Mouse (Mus musculus) CH12.LX (cell line): ENCODE data around the gene Bzw2. TPM values are rescaled to one million over a fixed set of nuclear protein-coding genes. Genes with fewer than 3 reads are reported as not detected.

Source experiments
- DNase-seq: peaks from one replicate; pipeline ENCODE4 v3.0.0-alpha.2; 2013; ENCODE audit errors: extremely low read depth
- H3K27ac ChIP-seq: 2 replicates; pipeline ENCODE4 v1.5.1; 2012; ENCODE audit warnings: low read depth, mild to moderate bottlenecking, control low read depth, moderate library complexity; ENCODE audit not compliant: insufficient read depth
- H3K27me3 ChIP-seq: replicated peaks from 2 replicates; pipeline ENCODE3; 2012; ENCODE audit warnings: inconsistent platforms
- H3K36me3 ChIP-seq, 2 experiments: replicated peaks in 1 of 2; 2 replicates each; pipeline versions ENCODE3 to v1.6.1; 2012; ENCODE audit warnings: inconsistent platforms in 1 of 2, low read length in 1 of 2, mild to moderate bottlenecking in 1 of 2, mixed read lengths in 1 of 2, moderate library complexity in 1 of 2; ENCODE audit not compliant: control insufficient read depth in 1 of 2, insufficient read depth in 1 of 2
- H3K4me1 ChIP-seq, 2 experiments: 2 replicates each; pipeline ENCODE4 v1.6.1; 2012; ENCODE audit warnings: inconsistent platforms in 1 of 2, moderate library complexity in 1 of 2; ENCODE audit not compliant: insufficient read depth in 2 of 2, control insufficient read depth in 1 of 2
- H3K4me2 ChIP-seq: 2 replicates; pipeline ENCODE4 v1.6.1; 2012; ENCODE audit warnings: low read depth, mild to moderate bottlenecking, control low read depth; ENCODE audit not compliant: poor library complexity, insufficient read depth, severe bottlenecking
- H3K4me3 ChIP-seq, 3 experiments: fragments of 150-350 bp in 1 of 3; sonication (generic) in 1 of 3; replicated peaks in 1 of 3; 2 replicates each; pipeline versions ENCODE3 to v1.5.1; 2011 to 2012; ENCODE audit warnings: low read depth in 2 of 3, low read length in 2 of 3, mild to moderate bottlenecking in 2 of 3, moderate library complexity in 2 of 3, control low read depth in 1 of 3, improper control_type of control experiment in 1 of 3, inconsistent platforms in 1 of 3, mixed read lengths in 1 of 3; ENCODE audit not compliant: poor library complexity in 1 of 3
- H3K79me2 ChIP-seq: replicated peaks from 2 replicates; pipeline ENCODE4 v1.6.1; 2012; ENCODE audit warnings: mild to moderate bottlenecking, moderate library complexity; ENCODE audit not compliant: control insufficient read depth, poor library complexity, insufficient read depth, severe bottlenecking; ENCODE audit errors: extremely low read depth
- H3K9ac ChIP-seq: 2 replicates; pipeline ENCODE4 v1.6.1; 2012; ENCODE audit warnings: low read depth, mild to moderate bottlenecking, control low read depth, moderate library complexity; ENCODE audit not compliant: insufficient read depth
- H3K9me3 ChIP-seq: replicated peaks from 2 replicates; pipeline ENCODE3; 2012; ENCODE audit warnings: low read length, inconsistent platforms, mixed read lengths
- CHD1 ChIP-seq: IDR thresholded peaks from 2 replicates; pipeline ENCODE4 v1.6.1; 2012; ENCODE audit warnings: low read depth, low read length, improper control_type of control experiment, inconsistent platforms
- E2F4 ChIP-seq: IDR thresholded peaks from 2 replicates; pipeline ENCODE4 v1.6.1; 2011; ENCODE audit warnings: low read depth, low read length, improper control_type of control experiment; ENCODE audit not compliant: insufficient replicate concordance
- GABPA ChIP-seq: IDR thresholded peaks from 2 replicates; pipeline ENCODE4 v1.6.1; 2012; ENCODE audit warnings: low read depth, low read length, improper control_type of control experiment, inconsistent platforms; ENCODE audit not compliant: insufficient replicate concordance
- JUN ChIP-seq: IDR thresholded peaks from 2 replicates; pipeline ENCODE4 v1.6.1; 2011; ENCODE audit warnings: low read depth, mild to moderate bottlenecking, low read length, improper control_type of control experiment, moderate library complexity; ENCODE audit not compliant: insufficient read depth
- JUND ChIP-seq: conservative IDR thresholded peaks from 2 replicates; pipeline ENCODE4 v1.6.1; 2011; ENCODE audit warnings: low read depth, low read length, improper control_type of control experiment
- KAT2A ChIP-seq: IDR thresholded peaks from 2 replicates; pipeline ENCODE4 v1.6.1; 2012; ENCODE audit warnings: low read length, improper control_type of control experiment, inconsistent platforms; ENCODE audit not compliant: insufficient replicate concordance
- MAFK ChIP-seq: IDR thresholded peaks from 2 replicates; pipeline ENCODE4 v1.6.1; 2011; ENCODE audit warnings: low read length, improper control_type of control experiment; ENCODE audit not compliant: insufficient replicate concordance
- MAZ ChIP-seq: IDR thresholded peaks from 2 replicates; pipeline ENCODE4 v1.6.1; 2012; ENCODE audit warnings: low read depth, mild to moderate bottlenecking, inconsistent platforms, low read length, improper control_type of control experiment, moderate library complexity
- MEF2A ChIP-seq: IDR thresholded peaks from 2 replicates; pipeline ENCODE4 v1.6.1; 2014; ENCODE audit warnings: low read depth, mild to moderate bottlenecking, inconsistent platforms, low read length, improper control_type of control experiment, borderline replicate concordance
- NRF1 ChIP-seq: IDR thresholded peaks from 2 replicates; pipeline ENCODE4 v1.6.1; 2014; ENCODE audit warnings: low read depth, mild to moderate bottlenecking, inconsistent platforms, low read length, improper control_type of control experiment, moderate library complexity
- SMC3 ChIP-seq: IDR thresholded peaks from 2 replicates; pipeline ENCODE4 v1.6.1; 2011; ENCODE audit warnings: low read depth, low read length, improper control_type of control experiment
- TBP ChIP-seq: conservative IDR thresholded peaks from 2 replicates; pipeline ENCODE4 v1.6.1; 2011; ENCODE audit warnings: low read depth, low read length, improper control_type of control experiment
- TCF12 ChIP-seq: IDR thresholded peaks from 2 replicates; pipeline ENCODE4 v1.6.1; 2014; ENCODE audit warnings: low read depth, mild to moderate bottlenecking, inconsistent platforms, low read length, improper control_type of control experiment
- UBTF ChIP-seq: IDR thresholded peaks from 2 replicates; pipeline ENCODE4 v1.6.1; 2012; ENCODE audit warnings: low read depth, mild to moderate bottlenecking, inconsistent platforms, low read length, improper control_type of control experiment, moderate library complexity
- USF1 ChIP-seq: IDR thresholded peaks from 2 replicates; pipeline ENCODE4 v1.6.1; 2014; ENCODE audit warnings: low read depth, mild to moderate bottlenecking, inconsistent platforms, low read length, improper control_type of control experiment
- USF2 ChIP-seq: conservative IDR thresholded peaks from 2 replicates; pipeline ENCODE4 v1.6.1; 2011; ENCODE audit warnings: low read depth, low read length, improper control_type of control experiment
- ZC3H11A ChIP-seq: IDR thresholded peaks from 2 replicates; pipeline ENCODE4 v1.6.1; 2012; ENCODE audit warnings: low read depth, mild to moderate bottlenecking, inconsistent platforms, low read length, improper control_type of control experiment
- ZKSCAN1 ChIP-seq: IDR thresholded peaks from 2 replicates; pipeline ENCODE4 v1.6.1; 2012; ENCODE audit warnings: low read depth, inconsistent platforms, low read length, improper control_type of control experiment, borderline replicate concordance
- ZMIZ1 ChIP-seq: IDR thresholded peaks from 2 replicates; pipeline ENCODE4 v1.6.1; 2012; ENCODE audit warnings: low read depth, mild to moderate bottlenecking, inconsistent platforms, low read length, improper control_type of control experiment
- ZNF384 ChIP-seq: IDR thresholded peaks from 2 replicates; pipeline ENCODE4 v1.6.1; 2012; ENCODE audit warnings: low read depth, low read length, improper control_type of control experiment, inconsistent platforms
- dilution Hi-C: fragments of 300-500 bp; cut with MboI; formaldehyde crosslinking; loops from 2 replicates; pipeline ENCODE4 v1.14.3; 2020; ENCODE audit warnings: low sequenced_read_pairs; ENCODE audit not compliant: extremely low pct_unique_long_range_greater_than_20kb, extremely low pct_ligation_motif_present
- in situ Hi-C: fragments of 300-500 bp; cut with MboI; formaldehyde crosslinking; loops from 3 replicates; pipeline ENCODE4 v1.14.3; 2019; ENCODE audit warnings: low sequenced_read_pairs, low pct_ligation_motif_present, low pct_unique_long_range_greater_than_20kb, mixed read lengths
- polyA plus RNA-seq: library from polyadenylated mRNA; unstranded; fragments of >175 nt; gene quantifications from 2 replicates; pipeline ENCODE4 v1.2.1, GENCODE M21; 2012; ENCODE audit warnings: low read depth; ENCODE audit not compliant: insufficient read length
- total RNA-seq, 2 experiments: library from RNA; depleted of rRNA; stranded (reverse); fragments of 300-350 nt in 1 of 2; fragments of >200 nt in 1 of 2; gene quantifications; 2 replicates each; pipeline ENCODE4 v1.2.3; 2012 to 2014

Gene Bzw2
- total and polyA plus RNA-seq, 3 experiments = 161 to 424 (median 275) TPM

DNA sequence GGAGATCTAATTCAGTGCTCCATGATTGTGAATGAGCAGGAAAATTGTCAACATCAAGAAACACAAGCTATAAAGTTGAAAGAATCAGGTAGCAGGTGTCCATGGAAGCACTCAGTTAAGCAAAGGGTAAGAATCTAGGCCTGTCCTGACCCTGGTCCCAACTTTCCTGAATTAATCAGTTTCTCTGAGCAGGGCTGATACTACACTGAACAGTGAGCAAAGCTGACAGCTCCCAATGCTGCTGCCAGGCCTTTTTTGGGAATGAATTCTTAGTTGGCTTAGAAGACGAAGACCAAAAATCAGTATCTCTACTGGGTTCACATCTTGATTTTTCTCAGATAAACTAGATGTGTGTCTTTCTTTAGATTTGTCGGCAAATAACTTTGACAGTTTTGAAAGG, 7.1 kb downstream of the Bzw2 start:
- TF ChIP-seq ZKSCAN1 = no peak
- in situ Hi-C loops = no loop called here
- peaks cover 69% of the 10 kb centered on the region for H3K79me2 ChIP-seq
- no peak overlapping the region for H3K4me2 ChIP-seq
- H3K9ac ChIP-seq = no peak overlapping the region
- H3K4me1 ChIP-seq = peaks cover 13 to 22% of the 10 kb centered on the region in 2 experiments
- H3K27me3 ChIP-seq = no peaks in the 10 kb centered on the region
- DNase-seq = no peak
- no peaks in the 10 kb centered on the region for H3K9me3 ChIP-seq
- H3K36me3 ChIP-seq = peaks cover 0 to 43% of the 10 kb centered on the region in 2 experiments
- dilution Hi-C loops = no loop called here
- H3K27ac ChIP-seq = no peak overlapping the region
- H3K4me3 ChIP-seq = no peak overlapping the region

DNA sequence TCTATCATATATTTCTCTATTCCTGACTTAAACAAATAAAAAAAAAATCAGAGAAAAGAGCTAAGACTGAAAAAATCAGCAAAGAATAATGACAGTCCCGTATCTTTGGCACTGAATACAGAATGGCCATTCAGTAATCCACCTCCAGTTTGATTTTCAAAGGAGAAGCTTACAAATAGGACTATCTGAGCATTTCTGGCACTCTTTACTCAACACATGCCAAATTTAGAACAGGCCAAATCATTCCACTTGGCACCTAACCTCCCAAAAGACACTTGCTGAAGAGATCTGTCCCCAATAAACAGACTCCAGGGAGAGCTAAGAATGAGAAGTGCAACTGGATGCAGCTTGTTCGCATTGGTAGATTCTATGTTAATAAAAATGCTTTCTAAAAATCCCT, 7.6 kb downstream of the Bzw2 start:
- no peak overlapping the region for H3K4me2 ChIP-seq
- H3K4me1 ChIP-seq = peaks cover 13 to 22% of the 10 kb centered on the region in 2 experiments
- H3K9me3 ChIP-seq = no peaks in the 10 kb centered on the region
- H3K9ac ChIP-seq = no peak overlapping the region
- no peak for DNase-seq
- H3K79me2 ChIP-seq = peaks cover 68% of the 10 kb centered on the region
- in situ Hi-C loops (no loop called here), dilution Hi-C loops (no loop called here)
- no peak overlapping the region for H3K27ac ChIP-seq
- no peaks in the 10 kb centered on the region for H3K27me3 ChIP-seq
- H3K36me3 ChIP-seq = peaks cover 0 to 45% of the 10 kb centered on the region in 2 experiments
- H3K4me3 ChIP-seq = no peak overlapping the region
- TF ChIP-seq ZKSCAN1 = no peak
- no peak for TF ChIP-seq ZC3H11A
- no peak for TF ChIP-seq TBP
- no peak for TF ChIP-seq NRF1
- TF ChIP-seq SMC3 = no peak
- TF ChIP-seq UBTF = no peak
- no peak for TF ChIP-seq MAZ
- no peak for TF ChIP-seq TCF12
- no peak for TF ChIP-seq MAFK
- no peak for TF ChIP-seq JUND
- no peak for TF ChIP-seq MEF2A
- no peak for TF ChIP-seq USF2
- TF ChIP-seq USF1 = no peak
- TF ChIP-seq KAT2A = no peak
- no peak for TF ChIP-seq ZNF384
- TF ChIP-seq CHD1 = no peak
- no peak for TF ChIP-seq JUN
- TF ChIP-seq E2F4 = no peak
- no peak for TF ChIP-seq GABPA
- TF ChIP-seq ZMIZ1 = no peak
- TF ChIP-seq, all 38 proteins: peak for 0
